Mouse (Mus musculus) kidney, postnatal 10 days (tissue): ENCODE results near the gene Nthl1.
"Not testable (repeated sequence)": the region's sequence is repeated elsewhere in the genome, so short reads cannot be mapped to it uniquely, and the experiment has no call there.

ENCODE experiments used
- DNase-seq: peaks from one replicate; pipeline ENCODE4 v3.0.0; 2021; ENCODE audit warnings: mixed read lengths

Nthl1 gene

GRCm38 (mm10) chr17:24651835-24652234, 19.4 kb downstream of the Nthl1 start:
- DNase-seq: no peak

- peak; percentile 91 for DNase-seq
Measured at GRCm38 (mm10) chr17:24653967-24654710, 21.7 kb downstream of the Nthl1 start.

- DNase-seq: no peak
Measured at GRCm38 (mm10) chr17:24654969-24655368, 22.5 kb downstream of the Nthl1 start.

- peak; percentile 48 for DNase-seq
Measured at GRCm38 (mm10) chr17:24658017-24658758, 25.7 kb downstream of the Nthl1 start, which contains the start of gene Npw. Gene Npw, minus strand, starts transcription at chr17:24658457.

- not testable (repeated sequence) for DNase-seq
Measured at GRCm38 (mm10) chr17:24667011-24667410, 34.5 kb downstream of the Nthl1 start.

GRCm38 (mm10) chr17:24667416-24667815, 34.9 kb downstream of the Nthl1 start:
- peak; percentile 80 for DNase-seq

- not testable (repeated sequence) for DNase-seq
Measured at GRCm38 (mm10) chr17:24669214-24669544, 36.7 kb downstream of the Nthl1 start.

GRCm38 (mm10) chr17:24669545-24670245, 37.2 kb downstream of the Nthl1 start, which contains the start of gene Zfp598:
Gene Zfp598, plus strand, starts transcription at chr17:24669687.
- peak; percentile 98 for DNase-seq

- DNase-seq: no peak
Measured at GRCm38 (mm10) chr17:24670246-24670844, 37.9 kb downstream of the Nthl1 start.

GRCm38 (mm10) chr17:24671346-24671745, 38.9 kb downstream of the Nthl1 start:
- no peak for DNase-seq

GRCm38 (mm10) chr17:24672141-24672540, 39.7 kb downstream of the Nthl1 start:
- DNase-seq: peak; percentile 68

- DNase-seq: no peak
Measured at GRCm38 (mm10) chr17:24674277-24674676, 41.8 kb downstream of the Nthl1 start.

- peak; percentile 82 for DNase-seq
Measured at GRCm38 (mm10) chr17:24676187-24676586, 43.7 kb downstream of the Nthl1 start.

- no peak for DNase-seq
Measured at GRCm38 (mm10) chr17:24676877-24677276, 44.4 kb downstream of the Nthl1 start.

- no peak for DNase-seq
Measured at GRCm38 (mm10) chr17:24677500-24678080, 45.1 kb downstream of the Nthl1 start.

GRCm38 (mm10) chr17:24686514-24686913, 54.0 kb downstream of the Nthl1 start:
- DNase-seq: peak; percentile 68

- peak; percentile 75 for DNase-seq
Measured at GRCm38 (mm10) chr17:24687146-24687595, 54.7 kb downstream of the Nthl1 start.

- no peak for DNase-seq
Measured at GRCm38 (mm10) chr17:24687599-24687998, 55.1 kb downstream of the Nthl1 start.
